Mouse (Mus musculus): Measurements from ENCODE around the gene Napsa. TPM values are rescaled to one million over a fixed set of nuclear protein-coding genes. Genes with fewer than 3 reads are reported as not detected.

Napsa gene
- total RNA-seq, 2 experiments from 2014 or later = 0.25 TPM; not detected in 1

DNA sequence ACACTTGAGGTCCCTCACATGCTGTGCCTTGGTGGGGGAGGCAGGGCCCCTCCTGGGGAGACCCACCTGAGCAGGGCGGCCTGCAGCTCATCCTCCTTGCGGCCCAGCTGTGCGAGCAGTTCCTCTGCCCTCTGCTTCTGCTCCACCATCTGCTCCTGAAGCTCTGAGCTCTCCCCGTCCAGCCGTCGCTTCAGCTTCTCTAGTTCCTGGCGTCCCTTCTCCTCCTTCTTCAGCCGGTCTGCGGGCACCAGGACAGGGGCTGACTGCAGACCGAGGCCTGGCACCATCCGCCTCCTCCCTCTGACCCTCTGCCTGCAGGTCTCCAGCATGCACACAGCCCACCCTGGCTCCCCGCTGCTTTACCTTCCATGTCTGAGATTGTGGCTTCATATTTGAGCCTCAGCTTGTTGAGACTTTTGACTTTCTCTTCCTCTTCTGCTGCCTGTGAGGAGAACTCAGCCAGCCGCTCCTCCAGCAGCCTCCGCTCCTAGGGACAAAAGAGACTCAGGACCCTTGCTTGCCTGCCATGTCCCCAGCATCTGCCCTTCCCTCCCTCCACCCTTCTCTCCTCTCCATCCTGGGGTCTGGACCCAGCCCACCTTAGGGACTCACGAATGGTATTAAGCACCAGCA lies 56.3 kb downstream of the Napsa start:
- DNase-seq = no peak

DNA sequence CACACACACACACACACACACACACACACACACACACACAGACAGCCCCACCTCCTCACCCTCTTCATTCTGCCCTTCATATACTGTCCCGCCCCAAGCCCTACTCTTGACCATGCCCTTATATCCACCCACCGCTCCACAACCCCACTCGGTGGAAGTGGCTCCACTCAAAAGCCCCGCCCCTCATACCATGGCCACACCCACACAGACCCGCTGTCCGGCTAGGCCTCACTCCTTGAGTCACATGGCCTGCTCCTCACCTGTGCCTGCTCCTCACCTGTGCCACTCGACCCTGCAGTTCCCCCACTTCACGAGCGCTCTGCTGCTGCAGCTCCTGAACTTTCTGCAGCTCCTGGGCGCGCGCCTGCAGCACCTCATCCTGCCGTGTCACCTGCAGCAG lies 58.3 kb downstream of the Napsa start:
- no peak for DNase-seq

DNA sequence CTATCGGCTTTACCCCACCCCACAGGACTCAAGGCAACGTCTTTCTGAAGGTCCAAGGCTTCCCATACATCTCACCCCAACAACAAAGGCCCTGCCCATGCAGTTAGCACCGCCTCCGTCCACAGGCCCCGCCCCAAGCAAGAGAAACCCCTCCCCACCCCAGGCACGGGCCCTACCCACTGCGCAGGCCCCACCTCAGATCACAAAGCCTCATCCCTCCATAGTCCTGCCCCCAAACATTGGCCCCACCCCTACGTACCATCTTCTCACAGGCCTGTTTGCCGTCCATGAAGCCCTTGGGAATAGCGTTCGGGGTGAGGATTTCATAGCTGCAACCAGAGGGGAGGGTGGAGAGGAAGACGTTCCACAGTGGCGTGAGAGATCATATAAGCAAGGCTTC lies 60.5 kb downstream of the Napsa start:
- DNase-seq = no peak

DNA sequence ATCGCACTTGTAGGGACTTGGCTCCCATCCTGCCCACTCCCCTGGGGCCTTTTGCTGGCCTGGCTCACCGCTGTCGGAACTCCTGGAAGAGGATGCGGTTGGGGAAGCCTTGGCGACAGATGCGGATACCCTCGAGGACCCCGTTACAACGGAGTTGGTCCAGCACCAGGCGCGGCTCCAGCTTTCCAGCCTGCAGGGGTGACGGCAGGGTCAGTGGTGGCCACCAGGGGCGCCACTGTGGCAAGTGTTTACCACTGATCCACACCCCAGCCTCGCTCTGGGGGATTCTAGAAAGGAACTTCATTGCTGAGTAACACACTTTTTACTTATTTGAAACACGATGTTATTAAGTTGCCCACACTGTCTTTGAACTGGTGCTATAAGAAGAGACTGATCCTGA lies 61.2 kb downstream of the Napsa start:
- no peak for DNase-seq

Small RNAs within 50 kb of the gene (microRNA-seq; reads per million reads assigned to microRNA genes)
- gene Mir7053 = 0.21 to 0.90 reads per million in 2 experiments

Other genes starting within 250 kb of the Napsa start
- gene Syt3, start 188.3 kb upstream of the Napsa start, total RNA-seq (2021) = 10 to 100 TPM; 84.8 to 92.0 TPM
- 1 to 10 TPM; 3.1 to 3.4 TPM for gene 1700008O03Rik, start 186.6 kb upstream of the Napsa start, total RNA-seq (2021)
- 100 to 1,000 TPM; 311 to 332 TPM for gene Lrrc4b, start 143.4 kb upstream of the Napsa start, total RNA-seq (2021)
- gene Aspdh, start 107.0 kb upstream of the Napsa start, total RNA-seq (2021) = 10 to 100 TPM; 13.3 to 21.6 TPM
- gene Josd2, start 104.4 kb upstream of the Napsa start, total RNA-seq (2021) = 100 to 1,000 TPM in 1 of 2 experiments, 10 to 100 TPM in 1; 94.5 to 102 TPM
- gene Emc10, start 75.9 kb upstream of the Napsa start, total RNA-seq (2021) = 100 to 1,000 TPM; 205 to 215 TPM
- gene Fam71e1, start 75.8 kb upstream of the Napsa start, total RNA-seq (2021) = 10 to 100 TPM; 14.3 to 15.7 TPM
- under 1 TPM in 1 of 2 experiments, not detected in 1; 0.12 TPM for gene Mybpc2, start 47.7 kb upstream of the Napsa start, total RNA-seq (2021)
- gene Spib, start 40.3 kb upstream of the Napsa start, total RNA-seq (2021) = under 1 TPM in 1 of 2 experiments, not detected in 1; 0.13 TPM
- gene Pold1, start 23.5 kb upstream of the Napsa start, total RNA-seq (2021) = 1 to 10 TPM; 6.2 to 8.7 TPM
- 10 to 100 TPM; 58.7 to 62.1 TPM for gene Nr1h2, start 18.4 kb upstream of the Napsa start, total RNA-seq (2021)
- gene Kcnc3, start 18.3 kb downstream of the Napsa start, total RNA-seq (2021) = 100 to 1,000 TPM; 175 to 188 TPM
- gene Myh14, start 98.5 kb downstream of the Napsa start, total RNA-seq (2021) = 10 to 100 TPM; 27.7 to 28.1 TPM
- gene Izumo2, start 136.4 kb downstream of the Napsa start, total RNA-seq (2021) = not detected
- gene Vrk3, start 176.0 kb downstream of the Napsa start, total RNA-seq (2021) = 10 to 100 TPM; 31.8 to 34.8 TPM
- under 1 TPM; 0.22 to 0.38 TPM for gene Zfp473, start 178.7 kb downstream of the Napsa start, total RNA-seq (2021)
- 10 to 100 TPM; 29.7 to 30.6 TPM for gene Nup62, start 243.7 kb downstream of the Napsa start, total RNA-seq (2021)
- gene Il4i1, start 244.0 kb downstream of the Napsa start, total RNA-seq (2021) = 1 to 10 TPM; 1.1 to 2.5 TPM
- gene Atf5, start 244.3 kb downstream of the Napsa start, total RNA-seq (2021) = 10 to 100 TPM; 26.3 to 28.9 TPM

Measured in layer of hippocampus, postnatal 36 days (tissue).